Mouse (Mus musculus) granulocyte monocyte progenitor cell, adult 5-6 weeks (primary cell): ENCODE data around the gene Glipr1. TPM values are rescaled to one million over a fixed set of nuclear protein-coding genes. Genes with fewer than 3 reads are reported as not detected.

Source experiments
- ATAC-seq: replicated peaks from 2 replicates; pipeline ENCODE4 v1.8.0; 2016; ENCODE audit warnings: mild to moderate bottlenecking, moderate TSS enrichment, inconsistent platforms; ENCODE audit not compliant: poor library complexity, severe bottlenecking
- total RNA-seq, 2 experiments: library from RNA; stranded (forward) in 1 of 2; stranded (reverse) in 1 of 2; fragments of 200-712, 200-1000 nt in 1 of 2; fragments of >200 nt in 1 of 2; fragmentation: Nextera tagmentation in 1 of 2; gene quantifications; 2 replicates each; pipeline ENCODE4 v1.2.3; 2014 to 2017

The Glipr1 gene
- total RNA-seq, 2 experiments from 2014 or later = 506 to 560 TPM

- ATAC-seq = no peak
These were observed 30.5 kb downstream of the Glipr1 start for GRCm38 (mm10) chr10:111971929-111972328.

GRCm38 (mm10) chr10:111966394-111966793 is 36.0 kb downstream of the Glipr1 start:
- 0 out of 2 replicates have a peak, but pooled peaks have one; percentile 33 for ATAC-seq

GRCm38 (mm10) chr10:111960459-111960858 is 42.0 kb downstream of the Glipr1 start:
- ATAC-seq = no peak

GRCm38 (mm10) chr10:111959353-111959752 is 43.1 kb downstream of the Glipr1 start:
- ATAC-seq = 0 out of 2 replicates have a peak, but pooled peaks have one; percentile 11

DNA sequence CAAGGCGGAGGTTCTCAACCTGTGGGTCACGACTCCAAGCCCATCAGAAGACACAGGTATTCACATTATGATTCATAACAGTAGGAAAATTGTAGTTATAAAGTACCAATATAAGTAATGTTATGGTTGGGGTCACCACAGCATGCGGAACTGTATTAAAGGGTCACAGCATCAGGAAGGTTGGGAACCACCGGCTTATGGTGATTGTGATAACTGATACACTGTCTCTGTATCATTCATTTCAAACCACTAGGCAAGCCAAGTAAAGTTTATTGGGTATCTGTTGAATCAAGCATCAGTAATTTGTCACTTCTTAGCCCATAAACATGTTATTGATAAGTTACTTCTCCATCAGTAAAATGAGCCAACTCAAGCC is 44.4 kb downstream of the Glipr1 start:
- no peak for ATAC-seq

GRCm38 (mm10) chr10:111957271-111958045 is 45.0 kb downstream of the Glipr1 start:
- ATAC-seq = peak; percentile 95

GRCm38 (mm10) chr10:111955836-111956235 is 46.6 kb downstream of the Glipr1 start:
- no peak for ATAC-seq

- no peak for ATAC-seq
These were observed 53.4 kb downstream of the Glipr1 start for GRCm38 (mm10) chr10:111949008-111949407.

DNA sequence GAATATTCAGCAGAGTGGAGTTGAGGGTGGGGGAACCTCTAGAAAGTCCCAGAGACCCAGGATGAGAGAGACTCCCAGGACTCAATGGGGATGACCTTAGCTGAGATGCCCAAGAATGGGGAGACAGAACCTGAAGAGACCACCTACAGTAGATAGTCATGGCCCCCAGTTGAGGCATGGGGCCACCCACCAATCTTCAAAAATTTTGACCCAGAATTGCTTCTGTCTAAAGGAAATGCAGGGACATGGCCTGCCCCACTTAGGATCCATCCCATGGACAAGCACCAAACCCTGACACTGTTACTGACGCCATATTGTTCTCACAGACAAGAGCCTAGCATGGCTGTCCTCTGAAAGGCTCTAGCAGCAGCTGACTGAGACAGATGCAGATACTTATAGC is 54.4 kb downstream of the Glipr1 start:
- ATAC-seq = no peak

DNA sequence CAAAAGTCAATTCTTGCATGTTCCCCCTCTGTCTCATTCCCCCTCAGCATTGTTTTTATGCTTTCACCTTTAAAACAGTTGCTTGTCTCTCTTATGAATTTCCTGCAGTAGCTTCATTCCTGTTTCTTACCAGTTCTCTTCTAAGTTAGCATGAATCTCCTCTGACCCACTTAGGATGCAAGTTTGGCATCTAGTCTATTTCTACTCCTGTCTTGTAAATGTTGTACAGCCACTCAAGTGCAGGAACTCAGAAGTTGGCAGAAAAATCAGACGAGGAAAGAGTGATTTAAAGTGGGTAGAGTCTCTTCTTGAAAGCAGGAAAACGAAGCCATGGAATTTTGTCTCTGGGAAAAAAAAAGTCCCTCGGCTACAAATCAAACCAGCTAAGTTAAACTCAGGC is 56.9 kb downstream of the Glipr1 start:
- no peak for ATAC-seq

- no peak for ATAC-seq
These were observed 59.4 kb downstream of the Glipr1 start for GRCm38 (mm10) chr10:111943026-111943425.

DNA sequence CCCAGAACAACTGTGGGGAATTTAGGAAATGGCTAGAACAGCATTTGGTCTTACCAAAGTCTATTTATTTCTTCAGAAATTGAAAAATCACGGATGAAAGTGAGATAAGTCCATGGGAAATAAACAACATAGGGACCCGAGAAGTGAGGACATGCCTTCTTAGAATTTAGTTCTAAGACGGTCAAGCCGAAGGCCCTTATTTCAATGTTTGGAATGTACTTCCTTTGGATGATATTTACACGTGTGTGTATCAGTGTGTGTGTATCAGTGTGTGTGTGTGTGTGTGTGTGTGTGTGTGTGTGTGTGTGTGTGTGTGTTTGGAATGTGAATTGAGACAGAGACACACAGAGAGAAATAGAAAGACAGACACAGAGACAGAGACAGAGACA is 65.3 kb downstream of the Glipr1 start:
- no peak for ATAC-seq

GRCm38 (mm10) chr10:111936491-111937145 is 65.8 kb downstream of the Glipr1 start:
- ATAC-seq = peak; percentile 99

GRCm38 (mm10) chr10:111936021-111936420 is 66.4 kb downstream of the Glipr1 start:
- no peak for ATAC-seq

Other genes starting within 250 kb of the Glipr1 start
- 58.0 and 60.9 TPM in 2 replicates for gene Krr1, start 30.0 kb downstream of the Glipr1 start, total RNA-seq (2014; fragmentation: Nextera tagmentation)
- 67.6 and 80.2 TPM in 2 replicates for gene Krr1, start 30.0 kb downstream of the Glipr1 start, total RNA-seq (2017)
- not detected in 2 replicates for gene Glipr1l1, start 57.6 kb upstream of the Glipr1 start, total RNA-seq (2014; fragmentation: Nextera tagmentation)
- not detected in 2 replicates for gene Glipr1l1, start 57.6 kb upstream of the Glipr1 start, total RNA-seq (2017)
- not detected in 2 replicates for gene Glipr1l2, start 80.7 kb upstream of the Glipr1 start, total RNA-seq (2014; fragmentation: Nextera tagmentation)
- not detected in 2 replicates for gene Glipr1l2, start 80.7 kb upstream of the Glipr1 start, total RNA-seq (2017)
- gene Glipr1l3, start 157.7 kb upstream of the Glipr1 start, total RNA-seq (2014; fragmentation: Nextera tagmentation) = not detected in 2 replicates
- not detected in 2 replicates for gene Glipr1l3, start 157.7 kb upstream of the Glipr1 start, total RNA-seq (2017)
- not detected in 2 replicates for gene Caps2, start 161.0 kb upstream of the Glipr1 start, total RNA-seq (2014; fragmentation: Nextera tagmentation)
- gene Caps2, start 161.0 kb upstream of the Glipr1 start, total RNA-seq (2017) = not detected in 2 replicates